12 mouse cellular contexts compared by ENCODE assay signal in the genomic region with DNA sequence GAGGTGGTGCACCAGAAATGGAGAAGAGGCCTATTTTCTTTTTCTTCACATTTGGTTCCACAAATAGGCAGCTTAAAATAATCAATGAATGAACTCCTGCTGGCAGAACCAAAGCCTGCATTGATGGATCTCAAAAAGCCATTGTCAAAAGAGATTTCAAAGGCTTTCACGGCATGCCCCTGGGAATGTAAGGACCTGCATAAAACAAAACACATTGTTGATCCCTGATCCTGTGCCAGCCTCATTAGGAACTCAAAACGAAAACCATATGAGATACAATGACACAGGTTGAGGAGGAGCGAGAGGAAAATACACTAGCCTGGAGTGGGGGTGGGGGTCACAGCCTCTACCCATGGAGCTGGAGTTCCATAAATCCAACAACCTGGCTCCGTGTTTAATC.
DNase-seq lines count a peak whose midpoint lies in the region; ATAC-seq and TF ChIP-seq lines count a peak whose summit lies in the region.
"Had no signal": no experiment of that assay in that cellular context is flagged by ENCODE, and none has a peak within 500 bp of the region (broad histone marks: within the 10 kb centered on the region; RNA-seq: fewer than 3 reads in every experiment).

No protein-coding gene starts in this region.

- no peak for TF ChIP-seq POLR2A in thymus, adult 2 months (IDR thresholded peaks at IDR 0.05; ENCODE audit: control insufficient read depth, extremely low read depth, insufficient read depth, low read length, poor library complexity)

- H3K27me3 ChIP-seq in forebrain, embryonic 10.5 days (ENCODE audit: poor library complexity, severe bottlenecking) = peaks cover 23% of the 10 kb centered on the region
- no peaks in the 10 kb centered on the region for H3K27me3 ChIP-seq in forebrain, postnatal 0 days (ENCODE audit: insufficient read depth, low read length)
- no peaks in the 10 kb centered on the region for H3K27me3 ChIP-seq in embryonic facial prominence, embryonic 13.5 days
- no peaks in the 10 kb centered on the region for H3K27me3 ChIP-seq in limb, embryonic 12.5 days
- no peaks in the 10 kb centered on the region for H3K27me3 ChIP-seq in thymus, adult 2 months (ENCODE audit: control insufficient read depth, insufficient read depth, low read length)

- H3K9me3 ChIP-seq in forebrain, embryonic 10.5 days = no peaks in the 10 kb centered on the region
- H3K9me3 ChIP-seq in forebrain, postnatal 0 days (ENCODE audit: low read length) = no peaks in the 10 kb centered on the region
- H3K9me3 ChIP-seq in embryonic facial prominence, embryonic 13.5 days = no peaks in the 10 kb centered on the region
- no peaks in the 10 kb centered on the region for H3K9me3 ChIP-seq in limb, embryonic 12.5 days

- H3K36me3 ChIP-seq in forebrain, embryonic 10.5 days (replicated peaks) = no peaks in the 10 kb centered on the region
- no peaks in the 10 kb centered on the region for H3K36me3 ChIP-seq in forebrain, postnatal 0 days (ENCODE audit: insufficient read depth)
- H3K36me3 ChIP-seq in embryonic facial prominence, embryonic 13.5 days = no peaks in the 10 kb centered on the region
- H3K36me3 ChIP-seq in limb, embryonic 12.5 days = no peaks in the 10 kb centered on the region
- H3K36me3 ChIP-seq in thymus, adult 2 months (ENCODE audit: control insufficient read depth, insufficient read depth, low read length) = no peaks in the 10 kb centered on the region

- TF ChIP-seq CTCF in forebrain, postnatal 0 days (IDR thresholded peaks at IDR 0.05; ENCODE audit: low read depth) = no peak
- no peak for TF ChIP-seq CTCF in thymus, adult 2 months (IDR thresholded peaks at IDR 0.05; ENCODE audit: borderline replicate concordance, control insufficient read depth, extremely low read depth, insufficient read depth, low read length, poor library complexity)

- DNase-seq in forebrain, embryonic 10.5 days (ENCODE audit: extremely low spot score, low spot score) = peak; percentile 34
- DNase-seq in forebrain, postnatal 0 days = no peak
- DNase-seq in Muller cell, postnatal 12 days (ENCODE audit: inconsistent ontology term) = peak; percentile 44
- no peak for DNase-seq in thymus, adult 2 months
- no peak for DNase-seq in kidney, postnatal 14 days
- DNase-seq in testis, postnatal 14 days (ENCODE audit: low spot score) = no peak
- DNase-seq: cerebellum, postnatal 25 days; heart, postnatal 36 days; kidney, adult 18-20 months; lung, postnatal 36 days had no signal

- H3K9ac ChIP-seq in forebrain, postnatal 0 days = no peak overlapping the region
- H3K9ac ChIP-seq in embryonic facial prominence, embryonic 13.5 days = no peak overlapping the region
- H3K9ac ChIP-seq in limb, embryonic 12.5 days (replicated peaks) = no peak overlapping the region

- H3K4me3 ChIP-seq in forebrain, embryonic 10.5 days = no peak overlapping the region
- no peak overlapping the region for H3K4me3 ChIP-seq in forebrain, postnatal 0 days (ENCODE audit: low read depth, low read length)
- H3K4me3 ChIP-seq in embryonic facial prominence, embryonic 13.5 days = no peak overlapping the region
- no peak overlapping the region for H3K4me3 ChIP-seq in limb, embryonic 12.5 days (replicated peaks)
- no peak overlapping the region for H3K4me3 ChIP-seq in thymus, adult 2 months (ENCODE audit: control insufficient read depth, insufficient read depth, low read length)

- H3K27ac ChIP-seq in forebrain, embryonic 10.5 days = 0 out of 2 replicates have a peak overlapping the region, but pooled peaks have one; percentile 15
- H3K27ac ChIP-seq in forebrain, postnatal 0 days (ENCODE audit: low read depth, low read length) = no peak overlapping the region
- 0 out of 2 replicates have a peak overlapping the region, but pooled peaks have one; percentile 51 for H3K27ac ChIP-seq in embryonic facial prominence, embryonic 13.5 days
- peak overlapping the region; percentile 66 for H3K27ac ChIP-seq in limb, embryonic 12.5 days
- no peak overlapping the region for H3K27ac ChIP-seq in thymus, adult 2 months (ENCODE audit: control insufficient read depth, insufficient read depth, low read length)

- ATAC-seq in forebrain, postnatal 0 days = no peak
- ATAC-seq in embryonic facial prominence, embryonic 13.5 days (ENCODE audit: insufficient number of reproducible peaks, insufficient read depth, low FRiP score, low TSS enrichment, low read depth) = no peak
- ATAC-seq in limb, embryonic 12.5 days (ENCODE audit: insufficient number of reproducible peaks, insufficient read depth, low FRiP score, low TSS enrichment, low read depth) = no peak; the same call in 1 of the 2 replicates

- WGBS in forebrain, embryonic 10.5 days = 5% methylated on average over 4 of the region's 4 CpGs
- WGBS in forebrain, postnatal 0 days = 7% methylated on average over 4 of the region's 4 CpGs
- 15% methylated on average over 4 of the region's 4 CpGs for WGBS in embryonic facial prominence, embryonic 13.5 days
- WGBS in limb, embryonic 12.5 days = 20% methylated on average over 4 of the region's 4 CpGs
- WGBS in thymus, adult 2 months = 95% methylated on average over 4 of the region's 4 CpGs

- peaks cover 29% of the 10 kb centered on the region for H3K4me1 ChIP-seq in forebrain, embryonic 10.5 days
- no peaks in the 10 kb centered on the region for H3K4me1 ChIP-seq in forebrain, postnatal 0 days (ENCODE audit: insufficient read depth)
- peaks cover 25% of the 10 kb centered on the region for H3K4me1 ChIP-seq in embryonic facial prominence, embryonic 13.5 days
- peaks cover 35% of the 10 kb centered on the region for H3K4me1 ChIP-seq in limb, embryonic 12.5 days (replicated peaks)
- no peaks in the 10 kb centered on the region for H3K4me1 ChIP-seq in thymus, adult 2 months (replicated peaks; ENCODE audit: control insufficient read depth, insufficient read depth, low read length)

- H3K4me2 ChIP-seq in forebrain, postnatal 0 days (ENCODE audit: low read depth) = no peak overlapping the region
- no peak overlapping the region for H3K4me2 ChIP-seq in embryonic facial prominence, embryonic 13.5 days
- no peak overlapping the region for H3K4me2 ChIP-seq in limb, embryonic 12.5 days

Comparison
In these comparisons a context has a peak if more than half of its experiments do, and no peak if none do; other contexts are left out.
1. DNase-seq: peak in forebrain, embryonic 10.5 days (single experiment) and Muller cell, postnatal 12 days (single experiment); none in forebrain, postnatal 0 days (single experiment), thymus, adult 2 months (single experiment), kidney, postnatal 14 days (single experiment) and testis, postnatal 14 days (single experiment).
2. H3K27ac ChIP-seq: peak in forebrain, embryonic 10.5 days (single experiment), embryonic facial prominence, embryonic 13.5 days (single experiment) and limb, embryonic 12.5 days (single experiment); none in forebrain, postnatal 0 days (single experiment) and thymus, adult 2 months (single experiment).